Mouse (Mus musculus) layer of hippocampus, postnatal 25 days (tissue): ENCODE measurements around the gene Olfr1138. TPM values are rescaled to one million over a fixed set of nuclear protein-coding genes. Genes with fewer than 3 reads are reported as not detected.

Experiments
- DNase-seq, 2 experiments: peaks; one replicate each; pipeline ENCODE4 v3.0.0; 2022; ENCODE audit warnings: mixed read lengths in 2 of 2, low spot score in 1 of 2; ENCODE audit errors: extremely low spot score in 1 of 2
- total RNA-seq, 2 experiments: library from RNA; stranded (reverse); gene quantifications; 2 replicates each; pipeline ENCODE4 v1.2.3; 2021

Olfr1138 gene
- total RNA-seq: not detected

DNA sequence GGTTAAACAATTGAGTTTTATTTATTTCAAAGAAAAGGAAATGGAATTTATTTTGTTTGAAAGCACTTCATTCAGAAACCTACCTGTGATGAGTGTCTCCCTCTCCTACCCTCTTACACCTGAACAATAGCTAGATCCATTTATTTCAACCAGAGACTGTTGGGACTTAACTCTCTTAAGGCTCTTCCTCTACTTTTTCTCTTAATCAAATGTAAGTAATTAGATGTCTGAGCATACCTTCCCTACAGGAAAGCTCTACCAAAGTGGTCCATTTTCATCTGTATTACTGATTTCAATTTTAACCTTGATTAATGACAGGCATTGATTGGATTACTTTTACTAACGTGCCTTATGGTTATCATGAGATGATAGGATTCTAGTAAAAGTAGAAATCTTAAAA is at the start of gene Olfr1138:
Gene Olfr1138 (minus strand): TSS at position 101 of the 400 bp plus-strand sequence.
- no peak for DNase-seq

GRCm38 (mm10) chr2:87779183-87779582 is 39.4 kb upstream of the Olfr1138 start, which contains the start of gene Olfr152:
Gene Olfr152 (plus strand): TSS chr2:87779483.
- DNase-seq: no peak

DNA sequence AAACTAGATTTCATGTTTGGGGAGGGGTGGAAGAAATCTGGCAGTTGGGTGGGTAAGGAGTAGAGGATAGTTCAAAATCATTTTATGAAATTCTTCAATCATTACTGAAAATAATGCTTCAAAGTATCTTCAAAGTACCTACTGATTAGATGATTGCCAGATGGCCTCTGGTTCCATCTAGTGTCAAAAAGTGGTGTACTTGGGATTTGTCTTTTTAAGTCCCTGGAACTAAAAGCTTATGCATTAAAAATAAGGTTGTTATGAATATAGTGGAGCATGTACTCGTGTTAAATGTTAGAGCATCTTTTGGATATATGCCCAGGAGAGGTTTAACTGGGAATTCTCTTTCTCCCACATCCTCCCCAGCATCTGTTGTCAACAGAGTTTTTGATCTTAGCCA is 36.4 kb upstream of the Olfr1138 start:
- no peak for DNase-seq

- DNase-seq: no peak
These were observed 14.1 kb upstream of the Olfr1138 start, which contains the start of gene Olfr1141 for GRCm38 (mm10) chr2:87753891-87754290. Gene Olfr1141 (minus strand): TSS chr2:87753991.

DNA sequence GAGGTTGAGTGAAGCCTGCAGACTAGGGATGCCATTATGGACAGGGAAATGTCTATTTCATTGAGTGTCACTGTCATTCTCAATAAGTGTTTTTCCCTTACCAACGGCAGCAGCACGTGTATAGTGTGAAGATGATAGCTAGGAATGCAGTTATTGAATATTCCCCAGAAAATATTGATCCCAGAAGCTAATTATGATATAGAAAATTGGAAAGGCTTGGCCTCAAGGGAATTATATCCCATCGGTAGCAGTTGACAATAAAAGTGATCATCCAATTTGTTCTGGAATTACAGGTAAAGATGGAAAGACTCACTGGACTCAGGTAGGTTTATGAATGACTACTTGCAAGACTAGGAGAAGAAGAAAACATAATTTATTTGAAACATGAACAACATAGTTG is 3.7 kb upstream of the Olfr1138 start, which contains the start of gene Olfr1140:
Gene Olfr1140 (plus strand): TSS at position 301 of the 400 bp plus-strand sequence.
- no peak for DNase-seq

GRCm38 (mm10) chr2:87713079-87713478 is 26.7 kb downstream of the Olfr1138 start, which contains the start of gene Olfr1137:
Gene Olfr1137 (minus strand): TSS chr2:87713179.
- no peak for DNase-seq

DNA sequence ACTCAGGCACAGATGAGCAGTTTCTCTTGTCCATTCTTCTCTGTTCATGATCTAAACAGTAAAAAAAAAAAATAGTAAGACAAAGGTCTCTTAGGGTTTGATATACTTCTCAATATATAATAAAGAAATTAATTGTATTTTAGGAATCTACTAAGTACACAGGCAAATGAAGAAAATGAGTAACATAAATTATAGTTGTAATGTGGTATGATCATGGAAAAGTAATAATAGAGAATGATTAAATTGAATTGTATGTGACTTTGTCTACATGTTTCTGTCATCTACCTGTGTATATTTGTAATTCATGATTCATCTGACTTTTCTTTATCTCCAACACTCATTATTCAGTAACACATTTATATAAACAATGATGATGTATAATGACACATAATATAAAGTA is 45.9 kb downstream of the Olfr1138 start, which contains the start of gene Olfr1136:
Gene Olfr1136 (minus strand): TSS at position 101 of the 400 bp plus-strand sequence.
- no peak for DNase-seq

Other genes starting within 250 kb of the Olfr1138 start
- not detected for gene Pramel7, start 242.9 kb downstream of the Olfr1138 start, total RNA-seq
- gene Pramel6, start 233.4 kb downstream of the Olfr1138 start, total RNA-seq: not detected
- not detected for gene Olfr153, start 208.2 kb downstream of the Olfr1138 start, total RNA-seq
- gene Olfr1128, start 194.4 kb downstream of the Olfr1138 start, total RNA-seq: not detected
- not detected for gene Olfr1129, start 166.1 kb downstream of the Olfr1138 start, total RNA-seq
- gene Olfr1130, start 133.8 kb downstream of the Olfr1138 start, total RNA-seq: not detected
- not detected for gene Olfr1131, start 112.9 kb downstream of the Olfr1138 start, total RNA-seq
- not detected for gene Olfr1132, start 102.4 kb downstream of the Olfr1138 start, total RNA-seq
- not detected for gene Olfr1133, start 92.6 kb downstream of the Olfr1138 start, total RNA-seq
- not detected for gene Olfr1134, start 81.5 kb downstream of the Olfr1138 start, total RNA-seq
- not detected for gene Olfr1135, start 66.3 kb downstream of the Olfr1138 start, total RNA-seq
- not detected for gene Olfr1136, start 46.0 kb downstream of the Olfr1138 start, total RNA-seq
- not detected for gene Olfr1137, start 26.8 kb downstream of the Olfr1138 start, total RNA-seq
- not detected for gene Olfr1140, start 3.8 kb upstream of the Olfr1138 start, total RNA-seq
- not detected for gene Olfr1141, start 14.0 kb upstream of the Olfr1138 start, total RNA-seq
- not detected for gene Olfr152, start 39.5 kb upstream of the Olfr1138 start, total RNA-seq
- gene Olfr1143, start 60.6 kb upstream of the Olfr1138 start, total RNA-seq: not detected
- gene Olfr1145, start 69.8 kb upstream of the Olfr1138 start, total RNA-seq: not detected
- gene Olfr1148, start 90.6 kb upstream of the Olfr1138 start, total RNA-seq: not detected
- not detected for gene Olfr1150-ps1, start 104.0 kb upstream of the Olfr1138 start, total RNA-seq
- not detected for gene Olfr1151, start 115.9 kb upstream of the Olfr1138 start, total RNA-seq
- not detected for gene Olfr1152, start 126.5 kb upstream of the Olfr1138 start, total RNA-seq
- gene Olfr1153, start 155.0 kb upstream of the Olfr1138 start, total RNA-seq: not detected
- gene Olfr1154, start 165.2 kb upstream of the Olfr1138 start, total RNA-seq: not detected
- not detected for gene Olfr1155, start 205.2 kb upstream of the Olfr1138 start, total RNA-seq
- under 1 TPM in 1 of 2 experiments, not detected in 1; 0.14 TPM for gene Olfr1156, start 213.1 kb upstream of the Olfr1138 start, total RNA-seq
- gene Olfr1157, start 228.3 kb upstream of the Olfr1138 start, total RNA-seq: not detected
- not detected for gene Olfr74, start 234.7 kb upstream of the Olfr1138 start, total RNA-seq